Mouse (Mus musculus) frontal cortex, postnatal 14 days (tissue): ENCODE data around the gene Gm525.
"Not testable (repeated sequence)": the region's sequence is repeated elsewhere in the genome, so short reads cannot be mapped to it uniquely, and the experiment has no call there.

ENCODE experiments used
- DNase-seq, 2 experiments: peaks; one replicate each; pipeline ENCODE4 v3.0.0; 2022; ENCODE audit warnings: low spot score in 2 of 2

Gm525 gene

GRCm38 (mm10) chr11:89064312-89064711, 9.3 kb upstream of the Gm525 start:
- DNase-seq: no peak

DNA sequence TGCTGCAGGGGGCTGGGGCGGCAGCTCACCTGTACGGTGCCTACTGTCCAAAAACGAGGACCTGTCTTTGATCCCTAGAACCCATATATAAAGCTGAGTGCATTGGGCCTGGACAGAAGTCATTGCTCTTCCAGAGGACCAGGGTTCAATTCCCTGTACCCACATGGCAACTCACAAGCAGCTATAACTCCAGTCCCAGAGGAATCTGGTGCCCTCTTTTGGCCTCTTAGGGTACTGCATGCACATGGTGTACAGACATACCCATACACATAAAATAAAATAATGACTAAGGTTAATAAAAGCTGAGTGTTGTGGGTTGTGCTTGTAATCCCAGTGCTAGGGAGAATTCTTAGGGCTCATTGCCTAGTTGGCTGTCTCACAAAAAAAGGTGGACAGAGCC, 8.3 kb upstream of the Gm525 start:
- DNase-seq: no peak

DNA sequence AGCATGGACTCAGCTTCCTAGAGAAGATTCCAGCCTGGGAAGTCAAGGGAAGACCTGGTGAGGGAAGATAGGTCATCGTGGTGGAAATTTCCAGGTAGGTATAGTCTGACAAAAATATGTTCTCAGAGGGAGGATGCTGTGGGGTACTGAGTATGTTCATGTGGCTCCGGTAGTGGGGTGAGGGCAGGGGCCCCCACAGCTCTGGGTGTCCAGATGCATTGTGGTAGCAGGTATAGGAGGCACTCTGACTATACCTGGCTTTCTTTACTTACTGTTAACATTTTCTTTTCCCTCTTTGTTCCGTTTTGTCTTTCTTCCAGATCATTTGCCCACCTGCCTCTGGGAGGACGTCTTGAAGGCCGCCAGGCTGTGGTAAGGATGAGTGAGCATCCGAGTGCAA, 7.5 kb upstream of the Gm525 start:
- no peak for DNase-seq

- no peak for DNase-seq
These were observed 6.9 kb upstream of the Gm525 start, which contains the start of gene Dgke for GRCm38 (mm10) chr11:89066750-89067149. Gene Dgke, minus strand, starts transcription at chr11:89066850.

- no peak for DNase-seq
These were observed 6.3 kb upstream of the Gm525 start for GRCm38 (mm10) chr11:89067301-89067822.

DNA sequence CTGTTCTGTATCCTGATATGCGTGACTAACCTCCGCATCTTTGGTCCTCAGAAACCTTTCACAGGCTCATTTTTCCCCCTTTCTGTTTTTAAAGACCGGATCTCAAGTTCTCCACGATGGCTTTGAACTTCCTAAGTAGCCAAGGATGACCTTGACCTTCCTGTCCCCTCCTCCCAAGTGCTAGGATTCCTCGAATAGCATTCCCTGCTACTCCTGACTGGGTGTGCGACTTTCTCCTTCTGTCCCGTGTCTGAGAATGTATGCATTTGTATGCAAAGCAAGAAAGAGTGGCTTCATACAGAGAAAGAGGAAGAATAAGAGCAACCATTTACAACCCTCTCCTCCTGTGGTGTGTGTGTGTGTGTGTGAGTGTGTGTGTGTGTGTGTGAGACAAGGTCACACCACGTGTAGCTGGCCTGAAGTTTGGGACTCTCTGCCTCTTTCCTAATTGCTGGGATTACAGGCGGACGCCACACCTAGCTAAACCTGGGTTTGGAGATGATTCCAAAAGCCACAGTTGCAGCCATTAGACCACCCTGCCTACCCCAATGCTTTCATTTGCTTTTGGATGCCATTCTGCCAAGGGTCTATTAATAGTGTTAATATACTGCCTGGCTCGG, 5.7 kb upstream of the Gm525 start:
- DNase-seq: no peak

- no peak for DNase-seq
These were observed 5.0 kb upstream of the Gm525 start for GRCm38 (mm10) chr11:89068649-89069048.

DNA sequence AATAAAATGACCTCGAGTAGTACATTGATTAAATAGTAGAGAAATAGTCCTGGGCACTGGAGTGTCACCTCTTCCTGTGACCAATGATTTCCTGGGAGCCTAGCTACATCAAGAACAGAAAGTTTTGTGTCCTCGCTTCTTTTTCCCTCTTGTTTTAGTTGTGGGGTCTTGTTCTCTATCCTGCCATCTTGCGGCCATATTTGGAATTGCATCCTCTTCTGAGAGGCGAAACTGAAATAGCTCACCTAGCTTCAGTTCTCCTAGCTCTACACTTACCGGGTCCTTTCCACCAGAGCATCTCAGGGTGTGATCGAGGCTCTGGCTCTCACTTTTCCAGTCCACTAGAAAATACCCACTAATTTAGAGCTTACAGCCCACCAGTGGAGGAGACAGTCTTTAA, 4.3 kb upstream of the Gm525 start:
- DNase-seq: peak in 1 of 2 experiments; percentile 41

GRCm38 (mm10) chr11:89071522-89071921, 2.1 kb upstream of the Gm525 start:
- DNase-seq: no peak

DNA sequence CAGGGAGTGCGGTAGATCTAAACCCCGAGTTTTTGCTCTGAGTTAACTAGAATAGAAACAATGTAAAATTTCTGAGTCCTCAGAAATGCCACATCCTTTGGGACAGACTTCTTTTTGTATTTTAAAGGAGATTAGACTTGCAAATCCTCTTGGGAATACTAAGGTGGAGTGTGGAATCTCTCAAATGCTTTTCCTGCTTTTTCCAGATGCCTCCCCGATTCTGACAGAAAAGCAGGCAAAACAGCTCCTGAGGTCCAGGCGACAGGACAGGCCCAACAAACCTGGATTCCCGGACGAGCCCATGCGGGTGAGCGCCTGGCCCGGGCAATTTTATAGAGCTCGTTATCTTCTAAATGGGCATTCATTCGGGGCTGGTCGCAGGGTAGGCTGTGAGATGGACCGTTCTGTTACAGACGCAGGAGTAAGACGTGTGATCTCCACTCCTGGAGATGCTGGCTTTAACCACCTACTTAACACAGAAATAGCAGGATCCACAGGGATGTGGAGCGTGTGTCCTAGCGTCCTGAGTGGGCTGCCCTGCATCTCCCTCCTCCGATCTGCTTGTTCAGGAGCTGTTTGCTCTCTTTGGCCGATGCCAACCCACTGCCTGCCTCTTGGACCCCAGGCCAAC, 1.3 kb downstream of the Gm525 start:
- DNase-seq: no peak

- DNase-seq: no peak
These were observed 2.8 kb downstream of the Gm525 start for GRCm38 (mm10) chr11:89076370-89076821.

DNA sequence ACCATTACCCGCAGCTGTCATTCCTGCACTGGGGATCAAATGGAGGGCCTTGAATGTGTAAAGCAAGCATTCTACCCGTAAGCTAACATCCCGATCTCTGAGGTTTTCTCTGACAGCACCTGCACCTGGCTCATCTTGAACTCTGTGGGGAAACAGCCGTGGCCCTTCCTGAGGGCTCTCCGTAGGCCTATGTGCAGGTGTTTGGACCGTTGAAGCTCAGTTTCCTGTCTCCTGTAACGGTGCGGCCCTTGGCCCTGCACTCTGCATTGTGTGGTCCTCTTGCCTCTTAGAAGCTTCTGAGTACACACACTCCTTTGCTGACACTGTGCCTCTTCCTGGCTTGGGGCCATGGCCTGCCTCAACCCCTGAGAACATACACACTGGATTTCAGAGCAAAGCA, 4.0 kb downstream of the Gm525 start:
- DNase-seq: no peak

GRCm38 (mm10) chr11:89078305-89078704, 4.7 kb downstream of the Gm525 start:
- no peak for DNase-seq

DNA sequence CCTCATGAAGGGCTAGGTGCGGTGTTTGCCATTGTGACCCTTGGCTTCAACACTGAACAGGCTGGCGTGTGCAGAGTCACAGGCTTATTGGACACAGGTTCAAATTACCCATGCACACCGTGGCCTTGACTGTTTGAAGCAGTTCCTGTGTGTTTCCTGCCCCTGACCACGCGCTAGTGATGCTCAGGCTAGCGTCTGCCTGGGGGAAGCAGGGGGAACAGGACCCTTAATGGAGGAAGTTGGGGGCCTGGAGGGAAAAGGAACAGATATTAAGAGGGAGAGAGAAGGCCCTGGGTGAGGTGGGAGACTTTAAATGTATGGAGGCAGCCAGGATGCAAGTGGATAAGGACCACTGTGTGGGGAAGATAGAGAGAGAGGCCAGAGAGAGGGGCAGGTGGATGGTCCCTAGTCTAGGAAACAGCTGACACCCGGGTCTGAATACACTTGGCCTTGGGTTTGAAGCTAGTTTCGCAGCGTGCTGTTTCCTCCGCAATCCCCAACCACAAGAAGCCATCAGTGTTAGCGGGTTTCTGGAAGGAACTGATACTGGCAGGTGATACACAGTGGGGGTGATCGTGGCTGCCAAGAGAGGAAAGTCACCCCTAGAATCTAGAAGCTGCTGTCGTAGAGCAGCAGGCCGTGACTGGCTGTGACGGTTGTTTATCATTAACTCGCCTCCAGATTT, 5.5 kb downstream of the Gm525 start:
- no peak for DNase-seq

GRCm38 (mm10) chr11:89081906-89082305, 8.3 kb downstream of the Gm525 start:
- DNase-seq: not testable (repeated sequence)

DNA sequence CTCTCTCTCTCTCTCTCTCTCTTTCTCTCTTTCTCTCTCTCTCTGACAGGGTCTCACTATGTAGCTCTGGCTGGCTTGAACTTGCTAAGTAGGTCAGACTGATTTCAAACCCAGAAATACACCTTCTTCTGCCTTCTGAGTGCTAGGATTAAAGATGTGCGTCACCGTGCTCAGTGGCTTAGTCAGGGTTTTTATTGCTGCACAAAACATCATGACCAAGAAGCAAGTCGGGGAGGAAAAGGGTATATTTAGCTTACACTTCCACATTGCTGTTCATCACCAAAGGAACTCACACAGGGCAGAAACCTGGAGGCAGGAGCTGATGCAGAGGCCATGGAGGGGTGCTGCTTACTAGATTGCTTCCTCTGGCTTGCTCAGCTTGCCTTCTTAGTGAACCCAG, 9.1 kb downstream of the Gm525 start:
- DNase-seq: not testable (repeated sequence)

DNA sequence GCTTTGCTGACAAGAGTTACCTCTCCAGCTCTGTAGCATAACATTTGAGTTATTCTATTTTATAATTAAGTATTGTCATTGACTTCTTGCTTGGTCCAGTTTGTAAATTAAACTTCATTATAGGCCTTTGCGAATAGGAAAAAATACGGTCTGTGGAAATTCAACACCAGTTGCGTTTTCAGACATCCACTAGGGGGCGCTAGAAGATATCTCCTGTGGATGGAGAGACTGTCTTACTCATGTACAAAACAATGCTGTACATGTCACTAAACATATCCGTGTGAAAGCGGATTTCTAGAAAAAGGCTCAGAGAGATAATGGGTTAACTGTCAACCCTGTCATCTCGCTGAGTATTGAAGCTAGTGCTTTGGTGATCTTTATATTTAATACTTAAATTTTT, 11.0 kb downstream of the Gm525 start:
- peak in 1 of 2 experiments; percentile 23 for DNase-seq

GRCm38 (mm10) chr11:89086208-89086809, 12.7 kb downstream of the Gm525 start:
- no peak for DNase-seq

- no peak for DNase-seq
These were observed 15.1 kb downstream of the Gm525 start for GRCm38 (mm10) chr11:89088754-89089153.

GRCm38 (mm10) chr11:89090359-89090758, 16.7 kb downstream of the Gm525 start:
- DNase-seq: not testable (repeated sequence)

DNA sequence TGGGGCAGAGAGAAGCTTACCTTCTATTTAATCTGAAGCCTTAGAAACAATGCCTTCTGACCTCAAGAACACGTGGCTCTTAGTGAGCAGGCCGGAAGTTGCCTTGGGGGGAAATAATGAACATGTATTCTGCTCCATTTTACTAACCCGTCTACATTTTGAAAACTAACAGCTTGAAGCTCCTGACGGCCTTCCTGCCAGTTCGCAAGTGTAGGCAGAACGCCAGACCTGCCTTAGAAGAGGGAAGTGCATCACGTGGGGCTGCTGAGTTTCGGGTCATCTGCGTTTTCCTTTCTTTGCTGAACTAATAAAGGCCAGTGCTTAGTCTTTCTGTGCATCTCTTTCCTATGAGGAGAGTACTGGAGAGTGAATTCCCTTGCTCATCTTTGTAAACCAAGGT, 19.1 kb downstream of the Gm525 start:
- DNase-seq: no peak

DNA sequence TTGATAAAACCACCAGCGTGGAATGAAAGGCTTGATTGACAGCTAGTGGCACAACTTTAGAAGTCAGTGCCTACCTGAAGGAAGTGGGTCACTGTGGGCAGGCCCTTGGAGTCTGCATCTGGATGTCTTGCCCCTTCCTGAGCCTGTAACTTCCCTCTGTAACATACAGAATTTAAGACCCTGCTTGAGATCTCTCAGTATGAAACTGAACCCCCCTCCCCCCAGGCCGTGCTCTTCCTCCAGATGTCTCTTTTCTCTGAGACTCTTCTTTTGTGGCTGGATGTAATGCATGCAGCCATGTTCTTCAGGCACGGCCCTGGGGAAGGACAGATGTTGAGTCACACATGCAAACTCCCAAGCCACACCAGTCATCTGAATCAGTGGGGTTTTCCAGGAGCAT, 21.7 kb downstream of the Gm525 start:
- DNase-seq: no peak
